Mouse (Mus musculus) kidney, adult 2 months (tissue): ENCODE data around the gene Prokr1.

Experiments
- CTCF ChIP-seq: fragments of 200-500 bp; conservative IDR thresholded peaks from 2 replicates; pipeline ENCODE4 v1.5.1; 2011; ENCODE audit warnings: low read depth, mild to moderate bottlenecking, control low read depth, low read length, moderate library complexity, mixed read lengths; ENCODE audit not compliant: insufficient read depth, insufficient read length
- POLR2A ChIP-seq: fragments of 200-500 bp; IDR thresholded peaks from one replicate; pipeline ENCODE4 v1.6.1; 2011; ENCODE audit warnings: low read depth, low read length, control low read depth

GRCm38 (mm10) chr6:87534855-87535575 is 55.5 kb downstream of the Prokr1 start:
- TF ChIP-seq CTCF (no peak), POLR2A (no peak)
